Mouse (Mus musculus) embryonic facial prominence, embryonic 11.5 days (tissue): ENCODE data around the gene Serpinb1b. TPM values are rescaled to one million over a fixed set of nuclear protein-coding genes. Genes with fewer than 3 reads are reported as not detected.
A peak's percentile ranks its signal among the peaks of the same experiment; 100 is the strongest.
"Not testable (repeated sequence)": the region's sequence is repeated elsewhere in the genome, so short reads cannot be mapped to it uniquely, and the experiment has no call there.

Experiments
- ATAC-seq: fragments of 200-750 bp; cut with Nextera tagmentation; replicated peaks from 2 replicates; pipeline ENCODE4 v1.8.0; 2017; ENCODE audit warnings: low read depth; ENCODE audit not compliant: insufficient number of reproducible peaks, low FRiP score, low TSS enrichment
- DNase-seq: peaks from one replicate; pipeline ENCODE4 v3.0.0-alpha.2; 2015; ENCODE audit warnings: low spot score
- H3K27ac ChIP-seq: fragments of 300-500 bp; sonication (generic); replicated peaks from 2 replicates; pipeline ENCODE4 v1.5.1; 2014; ENCODE audit warnings: mild to moderate bottlenecking, low read depth, low read length, control low read depth
- H3K27me3 ChIP-seq: fragments of 300-500 bp; sonication (generic); 2 replicates; pipeline ENCODE4 v1.6.1; 2014; ENCODE audit warnings: mild to moderate bottlenecking, low read length, moderate library complexity, mixed read lengths; ENCODE audit not compliant: control insufficient read depth, insufficient read depth
- H3K36me3 ChIP-seq: fragments of 300-500 bp; sonication (generic); replicated peaks from 2 replicates; pipeline ENCODE4 v1.6.1; 2014; ENCODE audit warnings: low read depth, mild to moderate bottlenecking, low read length, moderate library complexity, mixed read lengths; ENCODE audit not compliant: control insufficient read depth, insufficient read depth
- H3K4me1 ChIP-seq: fragments of 300-500 bp; sonication (generic); 2 replicates; pipeline ENCODE4 v1.6.1; 2014; ENCODE audit warnings: low read length, mixed read lengths; ENCODE audit not compliant: control insufficient read depth, insufficient read depth
- H3K4me2 ChIP-seq: fragments of 300-500 bp; sonication (generic); 2 replicates; pipeline ENCODE4 v1.6.1; 2014; ENCODE audit warnings: low read depth, mild to moderate bottlenecking, control low read depth, low read length, moderate library complexity
- H3K4me3 ChIP-seq: fragments of 300-500 bp; sonication (generic); 2 replicates; pipeline ENCODE4 v1.5.1; 2014; ENCODE audit warnings: low read depth, low read length, control low read depth
- H3K9ac ChIP-seq: fragments of 300-500 bp; sonication (generic); replicated peaks from 2 replicates; pipeline ENCODE4 v1.6.1; 2014; ENCODE audit warnings: mild to moderate bottlenecking, control low read depth, low read length
- H3K9me3 ChIP-seq: fragments of 300-500 bp; sonication (generic); replicated peaks from 2 replicates; pipeline ENCODE4 v1.6.1; 2016; ENCODE audit warnings: mild to moderate bottlenecking, low read length, inconsistent platforms, mixed read lengths; ENCODE audit not compliant: control insufficient read depth
- WGBS: fragments of 180-500 bp; shearing (Covaris S2); extraction: QIAGEN DNeasy Blood & Tissue Kit; methylation state at CpG from one replicate; pipeline ENCODE4 v1.1.7; 2014; 5-methylcytosine and 5-hydroxymethylcytosine counted together
- polyA plus RNA-seq: library from polyadenylated mRNA; unstranded; fragments of >200 nt; fragmentation: Nextera tagmentation; extraction: Ambion mirVana; gene quantifications from 2 replicates; pipeline ENCODE4 v1.2.1, GENCODE M21; 2014

The Serpinb1b gene
- polyA plus RNA-seq: 0.15 and 0.32 TPM in 2 replicates

GRCm38 (mm10) chr13:33078056-33078705 lies at the start of gene Serpinb1b:
Gene Serpinb1b, plus strand, starts transcription at chr13:33078575.
- H3K4me3 ChIP-seq: no peak within 1 kb of the TSS
- ATAC-seq (no peak; the same call in 1 of the 2 replicates), DNase-seq (peak; percentile 54)
- 50% methylated on average over 3 of the region's 3 CpGs for whole genome bisulfite sequencing
- H3K27me3 ChIP-seq: no peaks in the 10 kb centered on the region
- no peaks in the 10 kb centered on the region for H3K36me3 ChIP-seq
- no peak within 1 kb of the TSS for H3K4me2 ChIP-seq
- H3K9ac ChIP-seq: no peak within 1 kb of the TSS
- no peak within 1 kb of the TSS for H3K27ac ChIP-seq
- no peaks in the 10 kb centered on the region for H3K9me3 ChIP-seq
- no peaks in the 10 kb centered on the region for H3K4me1 ChIP-seq

- not testable (repeated sequence) for H3K27me3 ChIP-seq, DNase-seq, H3K36me3 ChIP-seq, H3K4me1 ChIP-seq, H3K9ac ChIP-seq, H3K9me3 ChIP-seq, H3K4me3 ChIP-seq, ATAC-seq, H3K4me2 ChIP-seq, H3K27ac ChIP-seq
- 97% methylated on average over 2 of the region's 2 CpGs for WGBS
Observed at GRCm38 (mm10) chr13:33029478-33029877, 48.9 kb upstream of the Serpinb1b start.

GRCm38 (mm10) chr13:33030281-33030680 lies 48.1 kb upstream of the Serpinb1b start:
- Histone ChIP-seq H3K4me3 (no peak overlapping the region), H3K9me3 (no peaks in the 10 kb centered on the region)
- 88% methylated on average over 2 of the region's 3 CpGs for WGBS

GRCm38 (mm10) chr13:33035506-33035905 lies 42.9 kb upstream of the Serpinb1b start:
- no peak overlapping the region for H3K27ac ChIP-seq

More at GRCm38 (mm10) chr13:33030281-33030680, 48.1 kb upstream of the Serpinb1b start:
- no peaks in the 10 kb centered on the region for H3K4me1 ChIP-seq
- H3K9ac ChIP-seq: no peak overlapping the region
- DNase-seq (no peak), ATAC-seq (no peak)
- H3K4me2 ChIP-seq: no peak overlapping the region
- H3K27ac ChIP-seq: no peak overlapping the region
- H3K36me3 ChIP-seq: no peaks in the 10 kb centered on the region
- no peaks in the 10 kb centered on the region for H3K27me3 ChIP-seq

GRCm38 (mm10) chr13:33043542-33043941 lies 34.8 kb upstream of the Serpinb1b start:
- ATAC-seq (no peak), DNase-seq (no peak)
- 94% methylated on average over 3 of the region's 3 CpGs for WGBS
- no peak overlapping the region for H3K9ac ChIP-seq
- H3K36me3 ChIP-seq: no peaks in the 10 kb centered on the region
- H3K4me1 ChIP-seq: no peaks in the 10 kb centered on the region
- H3K4me2 ChIP-seq: no peak overlapping the region
- H3K4me3 ChIP-seq: no peak overlapping the region
- no peak overlapping the region for H3K27ac ChIP-seq
- H3K27me3 ChIP-seq: no peaks in the 10 kb centered on the region
- no peaks in the 10 kb centered on the region for H3K9me3 ChIP-seq

More at GRCm38 (mm10) chr13:33035506-33035905, 42.9 kb upstream of the Serpinb1b start:
- Histone ChIP-seq H3K36me3 (no peaks in the 10 kb centered on the region), H3K9ac (no peak overlapping the region), H3K4me2 (no peak overlapping the region), H3K4me3 (no peak overlapping the region), H3K27me3 (no peaks in the 10 kb centered on the region), H3K4me1 (no peaks in the 10 kb centered on the region), H3K9me3 (no peaks in the 10 kb centered on the region)
- no peak for DNase-seq
- no peak for ATAC-seq
- 56% methylated on average over 1 of the region's 1 CpGs for WGBS

GRCm38 (mm10) chr13:33047234-33047633 lies 31.1 kb upstream of the Serpinb1b start:
- H3K27me3 ChIP-seq: no peaks in the 10 kb centered on the region
- 70% methylated on average over 2 of the region's 2 CpGs for WGBS

GRCm38 (mm10) chr13:33048187-33048586 lies 30.2 kb upstream of the Serpinb1b start:
- no peak for ATAC-seq
- no peaks in the 10 kb centered on the region for H3K9me3 ChIP-seq

More at GRCm38 (mm10) chr13:33047234-33047633, 31.1 kb upstream of the Serpinb1b start:
- Histone ChIP-seq H3K4me1 (no peaks in the 10 kb centered on the region), H3K27ac (no peak overlapping the region), H3K4me3 (no peak overlapping the region), H3K36me3 (no peaks in the 10 kb centered on the region), H3K9ac (no peak overlapping the region), H3K4me2 (no peak overlapping the region), H3K9me3 (no peaks in the 10 kb centered on the region)
- ATAC-seq (no peak), DNase-seq (no peak)

GRCm38 (mm10) chr13:33051697-33052096 lies 26.7 kb upstream of the Serpinb1b start:
- no peak for ATAC-seq

More at GRCm38 (mm10) chr13:33048187-33048586, 30.2 kb upstream of the Serpinb1b start:
- Histone ChIP-seq H3K9ac (no peak overlapping the region), H3K27ac (no peak overlapping the region), H3K4me2 (no peak overlapping the region), H3K27me3 (no peaks in the 10 kb centered on the region), H3K4me3 (no peak overlapping the region), H3K36me3 (no peaks in the 10 kb centered on the region), H3K4me1 (no peaks in the 10 kb centered on the region)
- DNase-seq: no peak
- 80% methylated on average over 4 of the region's 4 CpGs for WGBS

More at GRCm38 (mm10) chr13:33051697-33052096, 26.7 kb upstream of the Serpinb1b start:
- Histone ChIP-seq H3K36me3 (no peaks in the 10 kb centered on the region), H3K27ac (no peak overlapping the region), H3K9ac (no peak overlapping the region), H3K4me3 (no peak overlapping the region), H3K27me3 (no peaks in the 10 kb centered on the region), H3K9me3 (no peaks in the 10 kb centered on the region), H3K4me1 (no peaks in the 10 kb centered on the region), H3K4me2 (no peak overlapping the region)
- WGBS: 71% methylated on average over 3 of the region's 3 CpGs
- no peak for DNase-seq
